Mouse (Mus musculus) intestine, embryonic 16.5 days (tissue): Measurements from ENCODE around the gene Foxp1. TPM values are rescaled to one million over a fixed set of nuclear protein-coding genes. Genes with fewer than 3 reads are reported as not detected.

ENCODE experiments used
- ATAC-seq: fragments of 200-750 bp; cut with Nextera tagmentation; 2 replicates; pipeline ENCODE4 v1.8.0; 2017; ENCODE audit warnings: moderate TSS enrichment, moderate library complexity
- H3K27ac ChIP-seq: fragments of 300-500 bp; sonication (generic); 2 replicates; pipeline ENCODE4 v1.5.1; 2014; ENCODE audit warnings: mild to moderate bottlenecking, low read length
- H3K27me3 ChIP-seq: fragments of 300-500 bp; sonication (generic); replicated peaks from 2 replicates; pipeline ENCODE4 v1.6.1; 2014; ENCODE audit warnings: low read length, control low read depth, mixed read lengths; ENCODE audit not compliant: control insufficient read depth, insufficient read depth
- H3K36me3 ChIP-seq: fragments of 300-500 bp; sonication (generic); 2 replicates; pipeline ENCODE4 v1.6.1; 2014; ENCODE audit warnings: low read length, control low read depth; ENCODE audit not compliant: control insufficient read depth, insufficient read depth
- H3K4me1 ChIP-seq: fragments of 300-500 bp; sonication (generic); 2 replicates; pipeline ENCODE4 v1.6.1; 2014; ENCODE audit warnings: low read length, control low read depth, mixed read lengths; ENCODE audit not compliant: control insufficient read depth, insufficient read depth
- H3K4me2 ChIP-seq: fragments of 300-500 bp; sonication (generic); 2 replicates; pipeline ENCODE4 v1.6.1; 2014; ENCODE audit warnings: low read depth, low read length, control low read depth
- H3K4me3 ChIP-seq: fragments of 300-500 bp; sonication (generic); 2 replicates; pipeline ENCODE4 v1.5.1; 2014; ENCODE audit warnings: mild to moderate bottlenecking, low read length
- H3K9ac ChIP-seq: fragments of 300-500 bp; sonication (generic); 2 replicates; pipeline ENCODE4 v1.6.1; 2014; ENCODE audit warnings: low read depth, low read length
- H3K9me3 ChIP-seq: fragments of 300-500 bp; sonication (generic); 2 replicates; pipeline ENCODE4 v1.6.1; 2016; ENCODE audit warnings: low read length, control low read depth; ENCODE audit not compliant: control insufficient read depth
- WGBS: fragments of 180-500 bp; shearing (Covaris S2); extraction: QIAGEN DNeasy Blood & Tissue Kit; methylation state at CpG from one replicate; pipeline ENCODE4 v1.1.7; 2014; 5-methylcytosine and 5-hydroxymethylcytosine counted together
- polyA plus RNA-seq: library from polyadenylated mRNA; unstranded; fragments of >200 nt; fragmentation: Nextera tagmentation; extraction: Ambion mirVana; gene quantifications from 2 replicates; pipeline ENCODE4 v1.2.1, GENCODE M21; 2015

The Foxp1 gene
- polyA plus RNA-seq, 1 experiment from 2014 or later: 74.8 TPM

DNA sequence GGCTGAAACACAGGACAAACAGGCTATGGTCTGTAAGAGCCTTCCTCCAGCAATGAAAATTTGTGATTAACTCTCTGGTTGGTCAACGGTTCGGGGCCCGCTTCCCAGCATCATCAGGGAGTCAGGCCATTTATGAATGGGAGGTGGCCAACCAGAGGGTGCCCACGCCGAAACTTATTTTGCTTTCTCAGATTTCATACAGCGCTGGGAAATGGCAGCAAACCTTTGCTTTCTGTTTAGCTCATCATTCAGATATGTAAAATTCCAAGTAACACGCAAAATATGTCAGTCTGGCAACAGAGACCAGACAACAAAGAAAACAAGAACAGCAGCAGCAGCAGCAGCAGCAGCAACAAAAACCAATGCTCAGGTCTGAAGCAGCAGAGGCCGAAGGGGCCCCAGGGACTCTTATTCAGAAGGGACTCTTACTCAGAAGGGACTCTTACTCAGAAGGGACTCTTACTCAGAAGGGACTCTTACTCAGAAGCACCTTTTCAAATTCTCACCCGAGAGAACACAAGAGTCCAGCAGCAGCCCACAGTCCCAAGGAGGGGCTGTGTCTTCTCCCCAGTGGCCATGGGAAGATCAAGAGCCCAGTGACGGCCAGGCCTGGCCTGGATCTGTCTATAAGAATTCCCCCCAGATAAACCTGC lies 391.6 kb downstream of the Foxp1 start:
- no peak overlapping the region for H3K4me2 ChIP-seq
- peaks cover 16% of the 10 kb centered on the region for H3K4me1 ChIP-seq
- H3K4me3 ChIP-seq: no peak overlapping the region
- H3K27me3 ChIP-seq: no peaks in the 10 kb centered on the region
- 72% methylated on average over 10 of the region's 10 CpGs for WGBS
- H3K36me3 ChIP-seq: no peaks in the 10 kb centered on the region
- no peak overlapping the region for H3K9ac ChIP-seq
- 0 out of 2 replicates have a peak, but pooled peaks have one; percentile 32 for ATAC-seq
- H3K27ac ChIP-seq: 0 out of 2 replicates have a peak overlapping the region, but pooled peaks have one; percentile 3
- no peaks in the 10 kb centered on the region for H3K9me3 ChIP-seq

DNA sequence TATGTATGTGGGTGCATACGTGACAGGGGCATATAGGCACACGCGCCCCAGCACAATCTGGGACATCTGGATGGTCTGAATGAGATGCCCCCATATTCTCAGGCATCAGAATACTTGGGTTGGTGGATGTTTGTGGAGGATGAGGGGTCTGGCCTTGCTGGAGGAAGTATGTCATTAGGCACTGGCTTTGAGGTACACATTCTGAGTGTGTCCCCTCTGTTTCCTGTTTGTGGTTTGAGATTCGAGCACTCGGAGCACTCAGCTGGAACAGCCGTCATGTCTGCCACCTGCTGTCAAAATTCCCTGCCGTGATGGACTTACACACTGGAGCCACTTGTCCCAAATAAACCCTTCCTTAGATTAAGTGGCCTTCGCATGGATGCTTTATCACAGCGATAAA lies 395.8 kb downstream of the Foxp1 start:
- peaks cover 11% of the 10 kb centered on the region for H3K4me1 ChIP-seq
- no peak overlapping the region for H3K9ac ChIP-seq
- WGBS: 85% methylated on average over 9 of the region's 9 CpGs
- no peak overlapping the region for H3K27ac ChIP-seq
- no peak overlapping the region for H3K4me3 ChIP-seq
- no peak for ATAC-seq
- H3K4me2 ChIP-seq: no peak overlapping the region
- H3K9me3 ChIP-seq: no peaks in the 10 kb centered on the region
- H3K27me3 ChIP-seq: no peaks in the 10 kb centered on the region
- peaks cover 5% of the 10 kb centered on the region; the same call in 1 of the 2 replicates for H3K36me3 ChIP-seq

DNA sequence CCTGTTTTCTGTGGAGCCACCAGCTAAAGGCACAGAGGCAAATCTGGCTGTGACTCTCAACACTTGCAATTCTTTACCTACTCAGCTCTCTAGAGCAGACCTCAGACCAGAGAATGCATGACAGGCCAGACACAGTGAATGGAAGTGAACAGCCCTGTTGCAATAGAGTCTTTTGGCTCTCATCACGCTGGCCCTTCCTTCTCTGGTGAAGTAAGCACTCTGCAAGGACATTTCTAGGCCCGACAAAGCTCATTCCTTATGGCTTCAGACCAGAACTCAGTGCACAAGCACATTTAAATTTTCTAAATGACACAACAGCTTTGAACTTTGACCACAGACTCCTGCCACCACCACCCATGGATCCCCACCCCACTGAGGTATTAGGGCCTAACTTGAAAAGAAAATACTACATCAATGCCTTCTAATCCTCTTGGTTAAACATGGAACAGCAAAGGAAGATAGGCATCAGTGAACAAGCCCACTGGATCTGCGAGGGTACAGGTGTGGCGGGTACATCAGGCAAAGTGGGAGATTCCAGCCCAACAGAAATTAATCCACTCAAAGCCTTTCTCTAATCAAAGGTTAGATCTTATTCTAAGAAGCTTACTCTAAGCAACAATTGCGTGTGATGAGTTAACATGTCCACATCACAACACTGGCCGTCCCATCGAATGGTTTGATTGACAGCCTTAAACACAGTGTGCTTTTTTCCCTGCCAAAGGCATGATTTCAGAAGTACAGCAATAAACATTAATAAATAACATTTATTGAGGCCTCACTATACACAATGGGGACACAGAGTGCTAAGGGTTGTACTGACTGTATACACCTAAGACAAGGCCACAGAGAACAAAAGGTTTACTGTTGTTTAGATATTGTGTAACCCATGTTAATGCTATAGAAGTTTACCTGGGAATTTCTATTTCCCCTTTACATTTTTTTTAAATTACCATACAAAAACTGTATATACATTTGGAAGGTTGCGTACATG lies 401.4 kb downstream of the Foxp1 start:
- peak; percentile 85 for ATAC-seq
- H3K27me3 ChIP-seq: no peaks in the 10 kb centered on the region
- no peak overlapping the region for H3K4me3 ChIP-seq
- no peaks in the 10 kb centered on the region for H3K9me3 ChIP-seq
- H3K27ac ChIP-seq: peak overlapping the region; percentile 78
- peaks cover 18% of the 10 kb centered on the region; the same call in 1 of the 2 replicates for H3K4me1 ChIP-seq
- 65% methylated on average over 8 of the region's 8 CpGs for WGBS
- no peak overlapping the region for H3K9ac ChIP-seq
- peaks cover 5% of the 10 kb centered on the region; the same call in 1 of the 2 replicates for H3K36me3 ChIP-seq
- no peak overlapping the region for H3K4me2 ChIP-seq

DNA sequence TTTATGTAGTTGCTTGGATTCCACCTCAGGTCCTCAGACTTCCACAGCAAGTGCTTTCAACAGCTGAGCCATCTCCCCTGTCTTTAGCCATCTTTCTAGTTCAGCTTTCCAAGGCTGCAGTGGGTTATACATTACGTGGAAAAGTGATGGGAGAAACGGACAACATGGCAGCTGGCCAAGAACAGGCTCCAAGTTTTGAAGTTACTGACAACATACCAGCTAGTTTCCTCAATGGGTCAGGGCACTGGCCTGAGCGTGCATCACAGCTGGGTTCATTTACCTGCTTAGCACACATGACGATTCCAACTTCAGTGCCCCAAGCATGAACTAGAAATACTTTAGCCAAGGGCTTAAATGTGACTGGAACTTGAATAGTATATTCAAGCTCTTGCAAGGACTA lies 404.0 kb downstream of the Foxp1 start:
- Histone ChIP-seq H3K36me3 (0 out of 2 replicates have a peak, but pooled peaks cover 2% of the 10 kb centered on the region), H3K9ac (no peak overlapping the region), H3K27ac (no peak overlapping the region), H3K4me1 (peaks cover 18% of the 10 kb centered on the region; the same call in 1 of the 2 replicates), H3K27me3 (no peaks in the 10 kb centered on the region), H3K4me2 (no peak overlapping the region), H3K4me3 (no peak overlapping the region), H3K9me3 (no peaks in the 10 kb centered on the region)
- 59% methylated on average over 4 of the region's 4 CpGs for WGBS
- ATAC-seq: no peak

DNA sequence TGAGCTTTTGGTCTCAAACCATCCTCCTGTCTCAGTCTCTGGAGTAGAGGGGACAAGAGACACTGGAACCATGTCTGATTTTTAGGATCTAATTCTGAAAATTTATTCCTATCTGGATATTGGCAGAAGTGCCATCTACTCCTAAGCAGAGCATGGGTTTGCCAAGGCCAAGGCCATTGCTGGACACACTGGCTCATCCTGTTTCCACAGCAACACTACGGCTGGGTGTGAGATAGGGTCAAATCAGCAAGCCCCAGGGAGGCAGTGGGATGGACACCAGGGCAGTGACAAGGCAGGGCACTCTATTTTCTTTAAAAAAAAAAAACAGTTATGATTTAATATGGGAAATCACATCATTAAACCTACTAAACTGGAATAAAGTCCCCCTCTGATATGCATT lies 405.1 kb downstream of the Foxp1 start:
- H3K4me3 ChIP-seq: no peak overlapping the region
- H3K36me3 ChIP-seq: no peaks in the 10 kb centered on the region
- H3K9ac ChIP-seq: no peak overlapping the region
- 70% methylated on average over 1 of the region's 1 CpGs for WGBS
- ATAC-seq: no peak
- no peak overlapping the region for H3K4me2 ChIP-seq
- H3K27me3 ChIP-seq: no peaks in the 10 kb centered on the region
- H3K9me3 ChIP-seq: no peaks in the 10 kb centered on the region
- H3K4me1 ChIP-seq: peaks cover 18% of the 10 kb centered on the region; the same call in 1 of the 2 replicates
- no peak overlapping the region for H3K27ac ChIP-seq

DNA sequence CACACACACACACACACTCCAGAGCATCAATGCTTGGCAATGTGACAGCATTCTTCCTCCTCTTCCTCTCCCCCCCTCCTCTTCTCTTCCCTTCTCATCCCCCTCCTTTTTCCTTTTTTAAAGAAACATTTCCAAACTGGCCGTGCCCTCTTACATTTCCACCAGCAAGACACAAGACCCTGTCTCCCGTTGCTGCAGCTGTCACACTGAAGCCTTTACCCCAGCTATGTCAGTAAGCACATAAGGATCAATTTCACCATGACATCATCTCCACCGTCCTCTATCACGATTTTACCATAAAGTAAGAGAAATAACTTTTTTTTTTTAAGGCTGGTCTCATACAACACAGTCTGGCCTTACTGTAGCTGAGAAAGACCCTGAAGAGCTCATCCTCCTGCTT lies 410.7 kb downstream of the Foxp1 start:
- 73% methylated on average over 4 of the region's 4 CpGs for WGBS
- peaks cover 10% of the 10 kb centered on the region; the same call in 1 of the 2 replicates for H3K4me1 ChIP-seq

DNA sequence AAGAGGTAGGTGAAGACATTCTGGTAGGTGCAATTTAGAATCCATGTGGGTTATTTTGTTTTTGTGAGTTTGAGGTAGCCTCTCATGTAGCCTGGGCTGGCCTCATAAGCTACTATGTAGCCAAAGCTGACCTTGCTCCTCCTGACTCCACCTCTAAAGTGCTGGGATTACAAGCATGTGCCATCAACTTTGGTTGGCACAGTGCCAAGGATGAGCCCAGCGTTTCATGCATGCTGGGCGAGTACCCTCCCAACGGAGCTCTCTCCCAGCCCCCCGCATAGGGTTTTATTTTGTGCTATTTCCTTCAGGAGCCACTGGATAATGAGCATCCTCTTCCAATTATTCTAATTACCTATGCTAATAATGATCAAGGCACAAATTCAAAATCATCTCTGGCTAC lies 414.1 kb downstream of the Foxp1 start:
- no peak overlapping the region for H3K27ac ChIP-seq
- no peaks in the 10 kb centered on the region for H3K27me3 ChIP-seq
- H3K4me1 ChIP-seq: peaks cover 25% of the 10 kb centered on the region
- WGBS: 61% methylated on average over 4 of the region's 4 CpGs
- H3K36me3 ChIP-seq: no peaks in the 10 kb centered on the region
- ATAC-seq: no peak
- no peak overlapping the region for H3K4me3 ChIP-seq
- no peak overlapping the region for H3K9ac ChIP-seq
- H3K4me2 ChIP-seq: no peak overlapping the region
- H3K9me3 ChIP-seq: no peaks in the 10 kb centered on the region

More for the DNA sequence above, 410.7 kb downstream of the Foxp1 start:
- H3K9ac ChIP-seq: no peak overlapping the region
- ATAC-seq: no peak
- no peaks in the 10 kb centered on the region for H3K27me3 ChIP-seq
- H3K27ac ChIP-seq: no peak overlapping the region
- no peaks in the 10 kb centered on the region for H3K9me3 ChIP-seq
- H3K4me2 ChIP-seq: no peak overlapping the region
- no peaks in the 10 kb centered on the region for H3K36me3 ChIP-seq
- no peak overlapping the region for H3K4me3 ChIP-seq

DNA sequence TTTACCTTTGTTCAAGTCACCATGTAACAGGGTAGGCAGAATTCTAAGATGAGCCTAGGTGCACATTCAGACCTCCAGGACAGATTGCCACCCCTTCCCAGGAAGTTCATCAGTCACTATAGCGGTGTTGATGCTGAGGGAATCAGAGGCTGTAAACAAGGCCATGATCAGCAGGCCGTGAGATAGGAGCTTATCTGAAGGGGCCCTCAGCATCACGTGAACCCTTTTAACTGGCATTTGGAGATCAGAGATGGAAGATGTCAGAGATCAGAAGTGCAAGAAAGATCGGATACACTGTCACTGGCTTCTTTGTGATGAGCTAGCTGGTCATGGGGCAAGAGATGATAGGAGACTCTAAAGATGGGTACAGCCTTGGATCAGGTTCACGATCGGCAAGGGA lies 414.8 kb downstream of the Foxp1 start:
- Histone ChIP-seq H3K27me3 (no peaks in the 10 kb centered on the region), H3K4me2 (no peak overlapping the region), H3K4me1 (peaks cover 32% of the 10 kb centered on the region), H3K9me3 (no peaks in the 10 kb centered on the region), H3K36me3 (no peaks in the 10 kb centered on the region), H3K9ac (no peak overlapping the region), H3K4me3 (no peak overlapping the region), H3K27ac (no peak overlapping the region)
- 65% methylated on average over 6 of the region's 6 CpGs for WGBS
- no peak for ATAC-seq

DNA sequence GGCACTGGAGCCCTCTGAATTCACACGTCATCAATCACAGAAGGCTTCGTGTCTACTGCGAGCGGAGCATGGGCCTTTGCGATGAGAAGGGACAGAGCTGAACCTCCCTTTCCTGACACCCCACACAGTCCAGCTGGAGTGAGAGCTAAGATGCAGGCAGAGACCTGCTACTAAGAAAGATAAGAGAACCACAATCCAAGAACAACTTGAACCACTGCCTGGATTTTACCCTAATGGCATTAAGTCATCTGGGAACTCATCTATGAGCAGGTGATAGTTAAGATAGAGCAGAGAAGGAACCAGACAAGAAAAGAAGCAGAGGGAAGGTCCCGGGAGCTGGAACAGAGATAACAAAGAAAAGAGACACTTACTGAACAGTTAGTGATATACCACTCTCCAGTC lies 415.4 kb downstream of the Foxp1 start:
- H3K9ac ChIP-seq: no peak overlapping the region
- H3K36me3 ChIP-seq: no peaks in the 10 kb centered on the region
- no peaks in the 10 kb centered on the region for H3K27me3 ChIP-seq
- no peak overlapping the region for H3K4me2 ChIP-seq
- H3K4me3 ChIP-seq: no peak overlapping the region
- no peaks in the 10 kb centered on the region for H3K9me3 ChIP-seq
- 0 out of 2 replicates have a peak, but pooled peaks have one; percentile 7 for ATAC-seq
- peak overlapping the region; percentile 21; the same call in 1 of the 2 replicates for H3K27ac ChIP-seq
- peaks cover 32% of the 10 kb centered on the region for H3K4me1 ChIP-seq
- 46% methylated on average over 6 of the region's 6 CpGs for WGBS
